ENCODE assay signal across 8 mouse cellular contexts in the genomic region with DNA sequence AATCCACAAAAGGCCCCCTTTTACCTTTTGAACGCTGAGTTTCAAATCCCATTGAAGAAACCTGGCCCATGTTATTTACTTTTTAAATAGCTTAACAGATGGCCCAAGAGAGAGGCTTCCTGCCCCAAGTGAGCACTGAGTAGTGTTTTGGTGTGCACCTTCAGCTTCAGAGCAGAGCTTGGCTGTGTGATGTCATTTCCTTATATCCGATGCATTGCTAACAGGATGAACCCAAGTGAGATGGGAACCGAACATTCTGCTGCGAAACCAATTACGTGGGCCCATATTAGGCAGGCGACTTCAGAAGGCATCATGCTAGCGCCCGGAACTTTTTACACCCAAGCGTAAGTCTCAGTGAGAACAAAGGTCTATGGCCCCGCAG.
A peak's percentile ranks its signal among the peaks of the same experiment; 100 is the strongest.
DNase-seq lines count a peak whose midpoint lies in the region; ATAC-seq lines count a peak whose summit lies in the region.
"Had no signal": no experiment of that assay in that cellular context is flagged by ENCODE, and none has a peak within 500 bp of the region (broad histone marks: within the 10 kb centered on the region; RNA-seq: fewer than 3 reads in every experiment).

No protein-coding gene starts in this region.

- H3K27me3 ChIP-seq in midbrain, embryonic 10.5 days (ENCODE audit: low read depth, poor library complexity, severe bottlenecking) = peaks cover 27% of the 10 kb centered on the region
- no peaks in the 10 kb centered on the region for H3K27me3 ChIP-seq in midbrain, embryonic 14.5 days (ENCODE audit: control insufficient read depth, insufficient read depth, low read length)
- peaks cover 9% of the 10 kb centered on the region; the same call in 1 of the 2 replicates for H3K27me3 ChIP-seq in embryonic facial prominence, embryonic 15.5 days
- 0 out of 2 replicates have a peak, but pooled peaks cover 2% of the 10 kb centered on the region for H3K27me3 ChIP-seq in hindbrain, embryonic 16.5 days (replicated peaks; ENCODE audit: control insufficient read depth, insufficient read depth, low read length)
- H3K27me3 ChIP-seq: Patski had no signal

- DNase-seq in midbrain, embryonic 10.5 days (ENCODE audit: low spot score) = no peak
- no peak for DNase-seq in midbrain, embryonic 14.5 days
- peak; percentile 68 for DNase-seq in thymus, postnatal 0 days (ENCODE audit: low spot score)
- DNase-seq in cerebellum, adult 11 months = no peak
- DNase-seq in kidney, postnatal 14 days = no peak

- no peak overlapping the region for H3K9ac ChIP-seq in midbrain, embryonic 14.5 days (replicated peaks; ENCODE audit: low read length)
- no peak overlapping the region for H3K9ac ChIP-seq in embryonic facial prominence, embryonic 15.5 days
- no peak overlapping the region for H3K9ac ChIP-seq in hindbrain, embryonic 16.5 days (ENCODE audit: low read depth, low read length)

- H3K9me3 ChIP-seq in midbrain, embryonic 10.5 days (replicated peaks) = no peaks in the 10 kb centered on the region
- H3K9me3 ChIP-seq in midbrain, embryonic 14.5 days (ENCODE audit: control insufficient read depth, low read length) = no peaks in the 10 kb centered on the region
- no peaks in the 10 kb centered on the region for H3K9me3 ChIP-seq in embryonic facial prominence, embryonic 15.5 days (replicated peaks)
- H3K9me3 ChIP-seq in hindbrain, embryonic 16.5 days (ENCODE audit: control insufficient read depth, low read length) = no peaks in the 10 kb centered on the region

- H3K4me2 ChIP-seq in midbrain, embryonic 14.5 days (ENCODE audit: low read length) = no peak overlapping the region
- H3K4me2 ChIP-seq in embryonic facial prominence, embryonic 15.5 days (replicated peaks) = no peak overlapping the region
- no peak overlapping the region for H3K4me2 ChIP-seq in hindbrain, embryonic 16.5 days (ENCODE audit: low read length)

- no peaks in the 10 kb centered on the region for H3K36me3 ChIP-seq in midbrain, embryonic 10.5 days
- no peaks in the 10 kb centered on the region for H3K36me3 ChIP-seq in midbrain, embryonic 14.5 days (ENCODE audit: control insufficient read depth, insufficient read depth, low read length)
- H3K36me3 ChIP-seq in embryonic facial prominence, embryonic 15.5 days = no peaks in the 10 kb centered on the region
- no peaks in the 10 kb centered on the region for H3K36me3 ChIP-seq in hindbrain, embryonic 16.5 days (ENCODE audit: control insufficient read depth, insufficient read depth, low read length)

- peak overlapping the region; percentile 77 for H3K27ac ChIP-seq in midbrain, embryonic 10.5 days (replicated peaks)
- no peak overlapping the region for H3K27ac ChIP-seq in midbrain, embryonic 14.5 days (replicated peaks; ENCODE audit: low read depth, low read length)
- 0 out of 2 replicates have a peak overlapping the region, but pooled peaks have one; percentile 34 for H3K27ac ChIP-seq in embryonic facial prominence, embryonic 15.5 days (replicated peaks)
- peak overlapping the region; percentile 48; the same call in 1 of the 2 replicates for H3K27ac ChIP-seq in hindbrain, embryonic 16.5 days (ENCODE audit: low read depth, low read length)

- 82% methylated on average over 10 of the region's 10 CpGs for WGBS in midbrain, embryonic 10.5 days
- 62% methylated on average over 10 of the region's 10 CpGs for WGBS in midbrain, embryonic 14.5 days
- 77% methylated on average over 10 of the region's 10 CpGs for WGBS in embryonic facial prominence, embryonic 15.5 days
- 71% methylated on average over 10 of the region's 10 CpGs for WGBS in hindbrain, embryonic 16.5 days

- no peak overlapping the region for H3K4me3 ChIP-seq in midbrain, embryonic 10.5 days
- H3K4me3 ChIP-seq in midbrain, embryonic 14.5 days (replicated peaks; ENCODE audit: low read depth, low read length) = no peak overlapping the region
- H3K4me3 ChIP-seq in embryonic facial prominence, embryonic 15.5 days (replicated peaks) = no peak overlapping the region
- H3K4me3 ChIP-seq in hindbrain, embryonic 16.5 days (ENCODE audit: low read length) = no peak overlapping the region

- peaks cover 33% of the 10 kb centered on the region for H3K4me1 ChIP-seq in midbrain, embryonic 10.5 days
- H3K4me1 ChIP-seq in midbrain, embryonic 14.5 days (ENCODE audit: control insufficient read depth, insufficient read depth, low read length) = peaks cover 21% of the 10 kb centered on the region
- peaks cover 56% of the 10 kb centered on the region for H3K4me1 ChIP-seq in embryonic facial prominence, embryonic 15.5 days
- peaks cover 14% of the 10 kb centered on the region; the same call in 1 of the 2 replicates for H3K4me1 ChIP-seq in hindbrain, embryonic 16.5 days (ENCODE audit: control insufficient read depth, insufficient read depth, low read depth, low read length)

- ATAC-seq in midbrain, embryonic 14.5 days (ENCODE audit: low FRiP score, low TSS enrichment) = no peak
- no peak for ATAC-seq in embryonic facial prominence, embryonic 15.5 days (ENCODE audit: insufficient number of reproducible peaks, low FRiP score, low TSS enrichment, low read depth)
- no peak for ATAC-seq in hindbrain, embryonic 16.5 days
- ATAC-seq: Patski had no signal
